Mouse (Mus musculus) mouse trophoblast stem cell (cell line): ENCODE data around the gene Pik3ap1.

ENCODE experiments used
- in situ Hi-C, 2 experiments: fragments of 300-500 bp; cut with MseI, MboI; formaldehyde crosslinking; loops; 2 replicates in 1 of 2; 3 replicates in 1 of 2; pipeline ENCODE4 v1.15.1; 2025

Pik3ap1 gene

DNA sequence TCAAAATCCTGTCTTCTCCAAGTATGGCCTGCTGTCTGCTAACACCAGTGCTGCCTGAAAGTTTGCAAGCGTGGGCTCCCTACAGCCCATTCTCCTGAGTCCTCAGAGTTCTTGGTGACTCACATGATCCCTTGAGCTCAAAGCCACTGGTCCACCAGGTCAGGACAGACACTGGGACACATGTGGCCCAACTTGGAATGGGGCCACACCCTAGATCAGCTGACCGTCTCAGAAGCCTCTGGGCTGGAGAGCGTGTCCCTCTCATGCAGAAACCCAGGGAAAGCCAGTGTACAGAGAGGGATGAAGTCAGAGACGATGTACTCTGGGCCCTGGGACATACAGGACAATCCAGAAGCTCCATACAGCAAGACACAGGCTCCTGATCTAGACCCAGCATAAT, 102.7 kb downstream of the Pik3ap1 start:
- in situ Hi-C loops: no loop called here

DNA sequence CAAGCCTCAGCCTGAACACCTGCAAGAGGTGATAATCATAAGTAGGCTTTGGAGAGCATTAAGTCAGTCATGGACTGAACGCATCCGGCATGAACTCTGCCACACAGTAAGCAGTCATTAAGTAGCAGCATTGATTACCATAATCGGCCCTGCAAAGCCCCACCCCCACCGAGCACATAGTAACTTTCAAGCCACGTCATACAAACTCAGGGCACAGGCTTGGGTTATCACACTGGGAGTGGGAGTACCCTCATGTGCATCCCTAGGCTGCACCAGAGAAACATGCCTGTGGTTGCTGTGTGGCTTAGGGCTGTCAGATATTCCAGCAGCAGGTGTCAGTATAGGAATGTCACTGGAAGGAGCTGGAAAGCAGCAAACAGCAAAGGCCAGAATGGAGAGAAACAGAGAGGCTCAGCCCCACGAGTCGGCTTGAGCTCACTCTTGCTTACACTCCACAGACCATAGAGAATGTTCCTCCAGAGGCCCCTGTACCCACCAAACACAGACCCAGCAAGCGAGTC, 105.1 kb downstream of the Pik3ap1 start:
- in situ Hi-C loops: no loop called here

DNA sequence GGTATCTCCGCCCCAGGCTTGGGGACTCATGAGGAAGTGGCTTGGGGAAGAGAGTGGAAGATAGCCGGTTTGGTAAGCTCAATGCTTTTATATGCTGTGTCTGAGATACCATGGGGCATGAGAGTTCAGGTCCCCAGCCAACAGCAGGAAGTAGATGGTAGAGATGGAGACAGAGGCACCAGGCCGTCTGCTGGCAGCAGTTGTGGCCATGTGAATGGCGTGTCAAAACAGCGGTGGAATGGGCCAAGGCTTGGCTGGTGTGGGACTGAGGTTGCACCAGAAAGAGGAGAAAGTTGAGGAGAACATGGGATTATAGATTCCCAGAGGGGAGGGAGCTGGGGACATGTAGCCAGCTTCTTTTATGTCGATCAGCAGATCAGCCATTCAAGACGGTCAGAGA, 106.3 kb downstream of the Pik3ap1 start:
- in situ Hi-C loops: no loop called here

DNA sequence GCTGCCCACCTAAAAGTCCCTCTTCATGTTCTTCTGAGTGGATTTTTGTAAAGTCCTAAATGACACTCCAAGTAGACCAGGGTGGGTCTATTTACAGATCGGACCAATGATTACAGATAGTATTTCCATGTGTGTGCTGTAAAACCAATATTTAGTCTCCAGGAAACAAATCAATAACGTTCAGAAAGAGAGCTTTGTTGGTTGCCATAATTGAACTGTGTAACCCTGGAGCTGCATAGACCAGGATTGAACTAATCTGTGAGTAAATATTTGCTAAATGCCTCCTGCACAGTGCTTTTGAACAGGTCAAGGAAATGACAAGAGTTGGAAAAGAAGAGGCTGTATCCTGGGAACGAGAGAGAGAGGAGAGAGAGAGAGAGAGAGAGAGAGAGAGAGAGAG, 109.3 kb downstream of the Pik3ap1 start:
- in situ Hi-C loops: no loop called here

DNA sequence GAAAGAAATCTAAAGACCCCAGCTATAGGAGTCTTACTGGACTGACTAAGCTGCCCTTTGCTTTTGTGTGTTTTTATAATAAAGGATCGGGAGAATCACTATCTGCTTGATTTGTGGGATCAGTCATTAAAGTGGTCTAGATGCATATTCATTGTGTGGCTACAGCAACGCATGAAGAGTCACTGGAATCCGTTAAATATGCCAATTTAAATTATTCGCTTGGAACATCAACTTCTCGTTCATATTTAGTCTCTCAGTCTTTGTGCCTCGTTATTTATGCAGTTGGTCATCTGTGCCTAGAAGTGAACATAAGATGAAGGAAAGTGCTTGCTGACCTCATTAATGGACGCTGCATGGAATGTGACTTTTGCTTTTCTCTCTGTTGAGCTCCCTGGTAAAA, 114.0 kb downstream of the Pik3ap1 start:
- in situ Hi-C loops: no loop called here

DNA sequence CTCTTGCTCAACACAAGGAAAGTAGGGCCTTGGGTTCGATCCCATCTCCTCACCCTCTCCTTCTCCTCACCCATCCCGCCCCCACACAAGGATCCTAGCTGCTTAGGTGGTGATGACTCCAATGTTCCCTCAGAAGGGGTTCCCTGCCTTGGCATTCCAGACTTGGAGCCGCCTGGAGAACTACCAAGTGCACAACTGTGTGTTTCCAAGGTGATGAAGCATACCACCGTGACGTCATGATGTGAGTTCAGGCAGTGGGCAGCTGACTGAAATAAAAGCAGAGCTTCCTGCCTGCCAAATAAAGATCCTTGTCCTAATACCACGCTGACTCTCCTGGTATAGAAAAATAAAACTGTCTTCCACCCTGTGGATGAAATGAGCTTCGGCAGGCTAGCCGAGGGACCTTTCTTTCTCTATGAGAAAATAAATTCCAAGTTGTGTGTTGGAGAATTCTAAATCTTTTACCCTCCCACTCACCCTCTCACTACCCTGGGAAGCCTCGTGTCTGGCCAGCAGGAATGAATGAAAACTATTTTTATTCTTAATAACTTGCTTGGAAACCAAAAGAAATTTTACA, 114.7 kb downstream of the Pik3ap1 start:
- in situ Hi-C loops: no loop called here

DNA sequence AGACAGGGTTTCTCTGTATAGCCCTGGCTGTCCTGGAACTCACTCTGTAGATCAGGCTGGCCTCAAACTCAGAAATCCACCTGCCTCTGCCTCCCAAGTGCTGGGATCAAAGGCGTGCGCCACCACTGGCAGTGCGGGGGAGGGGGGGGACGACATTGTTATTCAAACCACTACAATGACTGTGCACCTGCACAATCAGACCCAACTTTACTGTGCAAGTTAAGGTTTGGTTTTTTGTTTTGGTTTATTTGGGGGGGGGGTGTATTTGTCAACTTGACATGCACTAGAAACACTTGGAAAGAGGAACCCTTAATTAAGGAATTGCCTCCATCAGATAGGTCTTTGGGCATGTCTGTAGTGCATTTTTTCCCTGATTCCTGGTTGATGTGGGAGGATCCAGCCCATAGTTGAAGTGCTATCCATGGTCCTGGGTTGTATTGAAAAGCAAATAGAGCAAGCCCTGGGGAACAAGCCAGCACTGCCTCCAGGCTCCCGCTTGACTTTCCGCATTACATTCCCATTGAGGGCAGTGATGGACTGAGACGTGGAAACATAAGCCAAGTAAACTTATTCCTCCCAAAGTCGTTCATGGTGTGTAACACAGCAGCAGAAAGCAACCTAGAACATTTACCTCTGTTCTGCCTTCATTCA, 118.5 kb downstream of the Pik3ap1 start:
- in situ Hi-C loops: no loop called here

DNA sequence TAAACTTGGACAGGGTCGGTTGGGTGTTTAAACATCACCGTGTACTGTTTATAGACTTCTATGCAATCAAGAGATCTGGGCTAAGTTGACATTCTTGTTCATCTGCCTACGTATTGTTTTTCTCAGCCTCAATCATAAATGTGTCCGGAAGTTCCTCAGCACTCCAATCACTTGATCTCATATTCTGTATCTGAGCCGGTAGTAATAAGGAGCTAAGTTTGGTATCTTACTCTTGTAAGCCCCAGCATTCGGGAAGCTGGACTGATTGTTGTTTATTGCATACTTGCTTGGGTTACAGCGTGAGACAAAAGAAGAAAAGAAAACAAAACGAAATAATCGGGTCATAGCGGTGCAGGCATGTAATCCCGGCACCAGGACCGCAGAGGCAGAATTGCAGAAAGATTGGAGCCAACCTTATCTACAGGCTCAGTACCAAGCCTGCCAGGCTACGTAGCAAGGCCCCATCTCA, 120.5 kb downstream of the Pik3ap1 start:
- in situ Hi-C loops: no loop called here

DNA sequence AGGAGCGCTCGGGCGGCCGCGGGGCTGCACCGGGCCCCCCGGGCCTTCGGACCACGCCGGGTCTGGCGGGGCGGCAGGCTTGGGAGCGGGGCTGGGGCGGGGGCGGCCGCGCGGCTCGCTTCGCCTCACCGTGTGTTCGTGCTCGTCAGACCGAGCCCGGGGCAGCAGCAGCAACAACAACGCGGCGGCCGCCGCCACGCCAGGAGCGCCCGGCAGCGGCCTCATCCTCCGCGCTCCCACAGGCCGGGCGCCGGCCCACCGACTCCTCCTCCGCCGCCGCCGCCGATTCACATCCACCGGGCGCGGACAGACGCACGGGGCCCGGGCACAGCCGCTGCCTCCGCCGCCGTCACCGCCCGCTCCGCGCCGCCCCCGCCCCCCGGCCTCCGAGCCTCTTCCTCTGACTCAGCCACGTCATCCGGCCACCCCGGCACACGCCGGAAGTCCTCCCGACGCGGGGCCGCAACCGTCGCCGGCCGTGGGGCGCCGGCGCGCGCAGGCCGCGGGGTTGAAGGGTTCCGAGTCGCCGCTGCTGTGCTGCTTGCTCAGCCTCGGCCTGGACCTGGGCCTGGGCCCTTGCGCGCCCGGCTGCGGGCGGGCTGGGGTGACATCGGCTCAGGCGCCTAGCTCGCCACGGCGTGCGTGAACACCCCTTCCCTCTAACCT, 121.1 kb downstream of the Pik3ap1 start, which contains the start of gene Tm9sf3:
Tm9sf3 (minus strand) TSS at position 368 of the 666 bp plus-strand sequence.
- in situ Hi-C loops: no loop called here

DNA sequence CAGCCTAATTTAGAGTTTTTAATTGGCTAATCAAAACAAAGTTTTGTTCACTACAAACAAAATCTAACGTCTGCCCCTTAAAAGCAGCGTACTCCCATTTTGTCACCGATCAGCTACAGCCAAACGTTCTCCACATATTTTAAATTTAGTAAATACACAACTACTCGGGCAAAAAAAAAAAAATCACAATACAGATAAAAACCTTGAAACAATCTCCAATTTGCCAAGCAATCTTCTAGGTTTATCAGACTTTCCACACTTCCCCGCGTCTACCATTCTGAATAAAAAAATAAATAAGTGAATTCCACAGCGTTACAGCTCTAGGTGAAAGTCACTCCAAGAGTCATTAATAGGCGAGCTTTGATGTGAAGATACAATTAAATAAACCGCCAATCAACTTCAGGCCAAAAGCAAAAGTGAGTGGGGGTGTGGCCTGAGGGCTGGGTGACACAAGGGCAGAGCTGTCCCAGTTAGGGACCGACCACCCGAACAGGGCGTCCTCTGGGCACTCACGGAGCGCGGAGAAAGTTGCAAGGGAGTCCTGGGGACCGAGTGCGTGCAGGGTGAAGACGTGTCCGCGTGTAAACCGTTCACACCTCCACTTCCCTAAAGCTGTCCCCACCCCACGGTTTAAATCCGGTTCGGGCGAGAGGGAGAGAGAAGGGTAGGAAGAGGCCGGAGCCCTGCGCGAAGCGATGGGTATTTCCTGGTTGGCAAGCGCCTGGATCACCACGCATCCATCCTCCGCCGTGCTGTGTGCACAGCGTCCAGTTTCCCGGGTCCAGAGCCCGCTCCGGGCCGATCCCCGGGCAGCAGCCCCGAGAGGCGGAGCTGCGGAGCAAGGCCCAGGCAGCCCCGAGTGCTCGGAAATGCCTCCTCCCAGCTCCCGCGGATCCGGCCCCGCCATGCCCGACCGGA, 121.9 kb downstream of the Pik3ap1 start:
- in situ Hi-C loops: no loop called here

DNA sequence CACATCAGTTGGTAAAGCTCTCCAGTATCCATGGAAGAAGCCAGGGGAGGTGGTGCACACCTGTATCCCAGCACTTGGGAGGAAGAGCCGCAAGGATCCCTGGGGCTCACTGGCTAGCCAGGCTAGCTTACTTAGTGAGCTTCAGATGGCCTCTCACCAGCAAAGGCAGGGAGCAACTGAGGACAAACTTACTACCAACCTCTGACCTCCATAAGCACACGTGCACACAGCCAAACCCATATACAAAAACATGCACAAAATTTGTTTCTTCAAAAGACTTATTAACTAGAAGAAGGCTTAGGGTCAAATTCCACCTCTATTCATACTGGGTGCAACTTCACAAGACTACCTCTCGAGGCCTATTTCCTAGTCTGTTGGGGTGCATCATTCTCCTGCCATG, 124.2 kb downstream of the Pik3ap1 start:
- in situ Hi-C loops: no loop called here

DNA sequence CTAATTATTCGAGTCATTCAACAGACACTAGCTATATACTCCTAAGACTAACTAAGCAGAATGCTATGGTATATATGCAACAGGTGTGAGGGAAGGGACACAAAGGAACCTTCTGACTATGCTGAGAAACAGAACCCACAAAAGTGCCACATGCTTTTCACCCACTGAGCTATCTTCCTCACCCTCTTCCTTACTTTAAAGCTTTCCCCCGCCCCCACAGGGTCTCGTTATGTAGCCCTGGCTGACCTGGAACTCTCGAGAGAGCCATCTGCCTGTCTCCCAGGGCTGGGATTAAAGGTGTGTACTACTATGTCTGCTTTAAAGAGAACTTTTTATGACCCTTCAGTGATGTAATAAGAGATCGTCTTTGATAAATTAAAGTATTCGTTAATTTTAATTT, 125.6 kb downstream of the Pik3ap1 start:
- in situ Hi-C loops: no loop called here

DNA sequence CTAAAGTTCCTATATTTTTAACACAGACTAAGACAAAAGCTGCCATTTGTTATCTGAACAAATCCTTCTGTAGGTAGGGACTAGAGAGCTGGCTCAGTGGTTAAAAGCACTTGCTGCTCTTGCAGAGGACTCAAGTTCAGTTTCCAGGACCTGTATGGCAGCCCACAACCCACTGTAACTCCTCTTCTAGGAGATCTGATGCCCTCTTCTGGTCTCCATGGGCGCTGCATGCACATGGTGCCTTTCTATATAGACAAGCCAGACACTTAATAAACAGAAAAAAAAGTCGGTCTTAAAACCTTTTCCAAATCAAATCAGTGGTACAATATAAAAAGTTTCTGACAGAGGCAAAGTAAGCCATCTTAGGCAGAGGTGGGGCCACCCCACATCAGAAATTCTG, 126.2 kb downstream of the Pik3ap1 start:
- in situ Hi-C loops: no loop called here

DNA sequence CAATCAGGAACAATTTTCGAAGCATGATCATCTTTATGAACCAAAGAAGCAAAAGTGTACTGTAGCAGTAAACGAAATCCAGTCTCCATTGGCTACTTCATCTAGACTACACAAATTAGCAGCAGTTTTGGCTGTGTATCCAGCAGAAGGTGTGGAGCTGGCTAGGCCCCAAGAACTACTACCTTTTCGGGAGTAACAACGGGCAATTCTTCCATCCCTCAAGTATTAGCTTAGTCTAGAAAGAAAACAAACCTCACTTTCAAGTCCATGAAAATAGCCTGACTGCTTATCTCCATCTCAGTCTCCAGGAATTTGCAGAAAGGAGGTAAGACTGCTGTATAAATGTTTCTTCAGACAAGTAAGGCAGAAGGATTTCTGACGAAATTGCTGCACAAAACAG, 130.3 kb downstream of the Pik3ap1 start:
- in situ Hi-C loops: no loop called here

DNA sequence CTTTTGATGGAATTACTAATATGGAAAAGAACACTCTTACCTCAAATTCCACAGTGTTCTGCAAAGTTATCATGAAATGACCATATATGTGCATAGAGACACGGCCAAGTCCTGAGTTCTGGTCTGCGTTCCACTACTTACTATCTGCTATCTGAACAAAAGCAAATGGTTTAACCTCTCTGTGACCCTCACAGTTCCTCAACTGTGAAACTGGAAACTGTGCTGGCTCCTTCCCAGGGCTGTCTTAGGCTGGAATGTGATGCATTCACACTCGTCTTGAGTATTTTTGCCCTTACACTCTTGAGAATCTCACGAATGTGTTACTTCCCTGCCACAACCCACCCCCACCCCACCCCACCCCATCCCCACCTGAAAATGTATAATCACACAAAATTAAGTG, 135.9 kb downstream of the Pik3ap1 start:
- in situ Hi-C loops: no loop called here

DNA sequence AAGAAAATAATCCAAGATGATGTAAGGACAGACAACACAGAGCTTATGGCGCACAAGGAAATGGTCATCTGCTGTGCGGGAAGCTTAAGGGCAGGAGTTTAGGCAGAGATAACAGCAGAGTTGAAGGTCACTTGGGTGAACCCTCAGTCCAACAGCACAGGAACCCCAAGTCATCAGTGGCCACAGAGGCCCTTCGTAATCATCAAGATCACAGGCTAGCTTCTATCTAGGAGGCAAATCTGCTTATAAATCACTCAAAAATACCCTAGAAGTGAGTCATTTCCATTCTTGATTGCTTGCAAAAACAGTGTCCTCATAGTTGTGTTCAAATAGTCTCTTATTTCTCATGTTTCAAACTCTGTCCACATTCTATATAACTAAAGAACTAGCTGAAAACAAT, 136.6 kb downstream of the Pik3ap1 start:
- in situ Hi-C loops: no loop called here

DNA sequence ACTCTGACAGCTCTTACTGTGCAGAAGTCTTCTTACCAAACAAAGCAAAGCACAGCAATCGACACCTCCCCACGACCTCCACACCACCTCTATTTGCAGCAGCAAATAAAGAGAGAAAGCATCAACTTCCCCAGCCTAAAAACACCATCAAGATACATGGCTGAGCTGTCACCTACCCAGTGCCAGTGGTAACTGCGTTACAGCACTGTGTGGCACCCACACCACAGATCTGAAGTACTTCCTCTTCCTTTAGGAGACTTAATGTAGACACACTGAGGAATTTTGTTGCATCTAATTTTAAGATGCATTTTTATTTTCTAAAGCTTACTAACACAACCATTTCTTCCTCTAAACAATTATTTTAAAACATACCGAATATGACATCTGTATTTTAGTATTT, 138.6 kb downstream of the Pik3ap1 start:
- in situ Hi-C loops: no loop called here

DNA sequence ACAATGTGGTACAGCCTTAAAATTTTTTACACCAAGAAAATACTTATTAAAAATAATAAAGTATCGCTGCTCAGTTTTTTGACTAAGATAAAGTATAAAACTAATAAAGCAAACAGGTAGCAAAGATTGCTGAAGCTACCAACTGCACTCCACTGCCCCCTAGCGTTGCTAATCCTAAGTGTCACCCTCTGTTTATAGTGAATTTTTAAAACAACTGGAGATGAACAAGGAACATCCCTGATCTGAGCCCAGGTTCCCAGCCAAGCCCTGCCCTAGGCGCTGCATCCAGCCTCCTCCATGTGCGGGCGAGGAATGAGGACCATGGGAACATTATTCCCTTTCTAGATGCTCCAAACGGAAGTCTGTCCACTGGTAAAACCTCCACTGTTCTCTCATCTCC, 140.3 kb downstream of the Pik3ap1 start:
- in situ Hi-C loops: no loop called here

DNA sequence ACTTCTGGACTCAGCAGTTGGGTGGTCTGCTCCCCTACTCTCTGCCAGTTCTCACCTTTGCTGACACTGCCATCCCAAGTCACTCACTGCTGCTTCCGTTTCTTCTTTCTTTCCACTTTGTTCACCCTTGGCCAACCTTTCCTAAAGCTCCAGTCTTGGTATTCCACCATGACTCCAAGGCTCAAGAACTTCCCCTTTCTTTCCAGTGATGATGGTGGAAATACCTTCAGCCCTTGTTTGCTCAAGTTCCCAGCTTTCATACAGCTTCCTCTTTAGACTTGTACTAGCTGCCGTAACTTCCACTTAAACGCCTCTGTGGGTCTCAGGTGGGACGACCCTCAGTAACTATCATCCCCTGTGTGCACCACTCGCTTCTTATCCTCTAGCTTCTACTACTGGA, 142.9 kb downstream of the Pik3ap1 start:
- in situ Hi-C loops: no loop called here

DNA sequence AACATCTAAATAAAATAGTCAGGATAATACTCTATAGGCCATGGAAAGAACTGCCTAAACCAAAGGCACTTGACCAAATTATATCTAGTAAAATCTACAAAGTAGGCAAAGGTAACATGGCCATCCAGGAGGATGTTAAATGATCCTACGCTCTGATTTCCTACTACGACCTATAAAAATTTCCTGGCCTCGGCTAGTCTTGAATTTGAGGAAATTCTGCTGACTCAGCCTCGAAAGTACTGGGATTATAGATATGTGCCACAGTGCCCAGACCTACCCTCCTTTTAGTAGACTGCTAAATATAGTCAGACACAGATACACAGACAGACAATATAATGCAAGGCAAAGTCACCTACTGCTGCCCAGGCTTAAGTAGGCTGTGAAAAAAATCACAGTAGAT, 151.2 kb downstream of the Pik3ap1 start:
- in situ Hi-C loops: no loop called here
